Mouse (Mus musculus): ENCODE data around the gene Spata13. TPM values are rescaled to one million over a fixed set of nuclear protein-coding genes. Genes with fewer than 3 reads are reported as not detected.

Spata13 gene
- polyA plus RNA-seq, 1 experiment from 2014 or later, result 25.9 TPM

DNA sequence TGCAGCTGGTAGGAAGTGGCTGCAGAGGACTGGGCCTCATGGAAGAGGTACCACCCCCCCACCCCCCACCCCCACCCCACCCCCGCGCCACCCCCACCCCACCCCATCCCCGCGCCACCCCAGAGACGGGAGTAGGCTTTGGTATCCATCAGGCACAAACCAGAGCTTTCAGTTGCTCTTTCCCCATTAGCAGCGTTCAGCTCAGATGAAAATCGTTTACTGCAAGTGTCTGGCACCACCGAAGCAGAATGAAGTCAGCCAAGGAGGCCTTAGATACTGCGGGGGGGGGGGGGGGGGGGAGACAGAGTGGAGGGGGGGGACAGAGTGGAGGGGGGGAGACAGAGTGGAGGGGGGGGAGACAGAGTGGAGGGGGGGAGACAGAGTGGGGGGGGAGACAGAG lies 105.4 kb downstream of the Spata13 start:
- H3K27ac ChIP-seq (replicated peaks; ENCODE audit: low read depth, low read length), result no peak overlapping the region
- no peaks in the 10 kb centered on the region for H3K36me3 ChIP-seq (replicated peaks; ENCODE audit: control insufficient read depth, insufficient read depth, low read depth, low read length)
- no peak overlapping the region for H3K4me3 ChIP-seq (ENCODE audit: low read depth, low read length)
- no peaks in the 10 kb centered on the region for H3K27me3 ChIP-seq (ENCODE audit: control insufficient read depth, insufficient read depth, low read length)
- ATAC-seq (replicated peaks; ENCODE audit: insufficient number of reproducible peaks, low FRiP score, low TSS enrichment, low read depth), result no peak
- DNase-seq (ENCODE audit: low spot score), result no peak
- no peak overlapping the region for H3K9ac ChIP-seq (replicated peaks; ENCODE audit: low read length)
- H3K4me2 ChIP-seq (ENCODE audit: low read depth, low read length), result no peak overlapping the region
- H3K4me1 ChIP-seq (ENCODE audit: control insufficient read depth, insufficient read depth, low read length), result peaks cover 11% of the 10 kb centered on the region
- H3K9me3 ChIP-seq (replicated peaks; ENCODE audit: control insufficient read depth, low read length), result no peaks in the 10 kb centered on the region
- WGBS, result no CpG with 5 or more reads among the region's 9 CpGs

DNA sequence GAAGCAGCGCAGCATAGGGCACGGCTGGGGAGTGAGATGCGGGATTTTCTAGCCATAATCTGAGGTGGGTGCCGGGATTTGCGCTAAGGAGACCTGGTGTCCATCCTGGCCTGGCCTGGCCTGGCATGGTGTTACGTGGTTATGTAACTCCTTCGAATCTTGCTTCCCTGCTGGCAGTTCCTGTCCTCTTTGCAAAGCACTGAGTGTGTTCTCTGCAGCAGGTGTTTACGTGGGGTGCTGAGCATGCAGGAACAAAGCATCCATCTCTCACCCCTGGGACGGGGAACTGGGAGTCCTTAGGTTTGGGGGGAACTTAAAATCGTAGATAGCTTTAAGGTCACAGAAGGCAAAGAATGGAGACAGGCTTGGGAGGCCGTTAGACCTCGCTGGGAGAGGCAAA lies 105.8 kb downstream of the Spata13 start:
- ATAC-seq (replicated peaks; ENCODE audit: insufficient number of reproducible peaks, low FRiP score, low TSS enrichment, low read depth) (no peak), DNase-seq (ENCODE audit: low spot score) (no peak)
- Histone ChIP-seq H3K4me1 (ENCODE audit: control insufficient read depth, insufficient read depth, low read length) (peaks cover 11% of the 10 kb centered on the region), H3K27ac (replicated peaks; ENCODE audit: low read depth, low read length) (no peak overlapping the region), H3K27me3 (ENCODE audit: control insufficient read depth, insufficient read depth, low read length) (no peaks in the 10 kb centered on the region), H3K4me3 (ENCODE audit: low read depth, low read length) (no peak overlapping the region), H3K4me2 (ENCODE audit: low read depth, low read length) (no peak overlapping the region), H3K36me3 (replicated peaks; ENCODE audit: control insufficient read depth, insufficient read depth, low read depth, low read length) (no peaks in the 10 kb centered on the region), H3K9me3 (replicated peaks; ENCODE audit: control insufficient read depth, low read length) (no peaks in the 10 kb centered on the region), H3K9ac (replicated peaks; ENCODE audit: low read length) (no peak overlapping the region)
- 79% methylated on average over 12 of the region's 12 CpGs for WGBS

DNA sequence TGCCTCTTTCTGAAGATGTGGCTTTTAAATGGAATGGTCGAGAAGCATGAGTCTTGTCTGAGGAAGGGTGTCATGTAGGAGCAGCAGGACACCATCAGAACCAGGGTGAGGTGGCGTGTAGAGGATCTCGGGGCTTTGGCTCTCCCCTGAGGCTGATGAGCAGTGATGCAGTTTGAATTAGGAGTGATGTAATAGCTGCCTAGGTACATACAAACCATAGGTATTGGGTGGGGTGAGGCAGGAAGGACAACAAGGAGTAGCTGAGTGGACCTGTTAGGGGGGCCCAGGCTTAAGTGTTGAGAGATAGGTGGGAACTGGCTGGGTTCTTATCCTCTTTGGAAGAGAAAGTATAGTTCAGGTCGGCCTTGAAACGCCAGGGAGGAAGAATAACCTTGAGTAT lies 106.7 kb downstream of the Spata13 start:
- Histone ChIP-seq H3K9ac (replicated peaks; ENCODE audit: low read length) (no peak overlapping the region), H3K4me2 (ENCODE audit: low read depth, low read length) (no peak overlapping the region), H3K36me3 (replicated peaks; ENCODE audit: control insufficient read depth, insufficient read depth, low read depth, low read length) (no peaks in the 10 kb centered on the region), H3K4me1 (ENCODE audit: control insufficient read depth, insufficient read depth, low read length) (peaks cover 11% of the 10 kb centered on the region), H3K27me3 (ENCODE audit: control insufficient read depth, insufficient read depth, low read length) (no peaks in the 10 kb centered on the region), H3K27ac (replicated peaks; ENCODE audit: low read depth, low read length) (no peak overlapping the region), H3K9me3 (replicated peaks; ENCODE audit: control insufficient read depth, low read length) (no peaks in the 10 kb centered on the region), H3K4me3 (ENCODE audit: low read depth, low read length) (no peak overlapping the region)
- ATAC-seq (replicated peaks; ENCODE audit: insufficient number of reproducible peaks, low FRiP score, low TSS enrichment, low read depth) (no peak), DNase-seq (ENCODE audit: low spot score) (no peak)
- WGBS, result 83% methylated on average over 5 of the region's 5 CpGs

DNA sequence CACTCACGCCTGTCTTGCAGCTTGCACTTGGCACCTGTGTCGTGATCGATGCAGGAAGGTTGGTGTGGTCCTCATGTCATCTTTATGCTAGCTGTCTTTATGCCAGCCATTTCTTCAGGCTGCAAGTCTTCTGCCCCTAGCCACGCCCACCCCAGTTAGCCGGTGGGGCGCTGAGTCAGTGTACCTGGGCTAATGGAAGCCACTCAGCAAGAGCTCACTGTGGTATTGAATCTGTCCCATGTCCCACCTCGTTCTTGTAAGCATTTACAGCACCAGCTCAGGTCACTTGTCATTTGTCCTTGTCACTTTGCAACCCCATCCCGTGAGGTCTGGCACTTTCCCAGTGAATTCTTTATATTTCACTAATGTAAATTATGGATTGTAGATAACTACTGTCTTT lies 107.2 kb downstream of the Spata13 start:
- no peak for DNase-seq (ENCODE audit: low spot score)
- no peaks in the 10 kb centered on the region for H3K36me3 ChIP-seq (replicated peaks; ENCODE audit: control insufficient read depth, insufficient read depth, low read depth, low read length)

DNA sequence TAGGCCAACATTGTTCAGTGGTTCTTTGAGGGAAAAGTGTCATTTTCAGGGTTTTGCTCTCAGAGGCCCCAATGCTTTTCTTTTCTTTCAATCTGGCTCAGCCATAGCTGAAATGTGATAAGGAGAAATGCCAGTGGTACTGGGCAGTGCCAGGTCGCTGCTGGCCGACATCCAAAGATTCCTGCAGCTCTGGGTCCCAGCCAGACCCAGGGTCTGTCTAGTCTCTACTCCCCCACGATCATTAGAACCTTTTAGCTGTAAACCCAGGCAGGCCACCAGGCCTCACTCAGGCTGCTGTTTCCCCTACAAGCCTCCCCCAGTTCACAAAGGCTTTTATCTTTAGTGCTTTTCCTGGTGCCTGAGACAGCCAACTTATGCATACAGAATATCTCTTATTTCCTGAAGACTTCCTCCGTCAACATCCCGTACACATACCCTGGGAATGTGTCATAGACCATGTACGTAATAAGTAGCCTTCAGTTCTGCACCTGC lies 107.7 kb downstream of the Spata13 start:
- Histone ChIP-seq H3K4me1 (ENCODE audit: control insufficient read depth, insufficient read depth, low read length) (peaks cover 9% of the 10 kb centered on the region), H3K9ac (replicated peaks; ENCODE audit: low read length) (no peak overlapping the region), H3K36me3 (replicated peaks; ENCODE audit: control insufficient read depth, insufficient read depth, low read depth, low read length) (no peaks in the 10 kb centered on the region), H3K4me3 (ENCODE audit: low read depth, low read length) (no peak overlapping the region), H3K27me3 (ENCODE audit: control insufficient read depth, insufficient read depth, low read length) (no peaks in the 10 kb centered on the region), H3K9me3 (replicated peaks; ENCODE audit: control insufficient read depth, low read length) (no peaks in the 10 kb centered on the region), H3K4me2 (ENCODE audit: low read depth, low read length) (no peak overlapping the region), H3K27ac (replicated peaks; ENCODE audit: low read depth, low read length) (no peak overlapping the region)
- WGBS, result 80% methylated on average over 6 of the region's 6 CpGs
- ATAC-seq (replicated peaks; ENCODE audit: insufficient number of reproducible peaks, low FRiP score, low TSS enrichment, low read depth) (no peak), DNase-seq (ENCODE audit: low spot score) (no peak)

More for the DNA sequence above, 107.2 kb downstream of the Spata13 start:
- Histone ChIP-seq H3K4me3 (ENCODE audit: low read depth, low read length) (no peak overlapping the region), H3K4me2 (ENCODE audit: low read depth, low read length) (no peak overlapping the region), H3K4me1 (ENCODE audit: control insufficient read depth, insufficient read depth, low read length) (peaks cover 11% of the 10 kb centered on the region), H3K27me3 (ENCODE audit: control insufficient read depth, insufficient read depth, low read length) (no peaks in the 10 kb centered on the region), H3K9ac (replicated peaks; ENCODE audit: low read length) (no peak overlapping the region), H3K27ac (replicated peaks; ENCODE audit: low read depth, low read length) (no peak overlapping the region), H3K9me3 (replicated peaks; ENCODE audit: control insufficient read depth, low read length) (no peaks in the 10 kb centered on the region)
- WGBS, result 81% methylated on average over 8 of the region's 8 CpGs
- no peak for ATAC-seq (replicated peaks; ENCODE audit: insufficient number of reproducible peaks, low FRiP score, low TSS enrichment, low read depth)

DNA sequence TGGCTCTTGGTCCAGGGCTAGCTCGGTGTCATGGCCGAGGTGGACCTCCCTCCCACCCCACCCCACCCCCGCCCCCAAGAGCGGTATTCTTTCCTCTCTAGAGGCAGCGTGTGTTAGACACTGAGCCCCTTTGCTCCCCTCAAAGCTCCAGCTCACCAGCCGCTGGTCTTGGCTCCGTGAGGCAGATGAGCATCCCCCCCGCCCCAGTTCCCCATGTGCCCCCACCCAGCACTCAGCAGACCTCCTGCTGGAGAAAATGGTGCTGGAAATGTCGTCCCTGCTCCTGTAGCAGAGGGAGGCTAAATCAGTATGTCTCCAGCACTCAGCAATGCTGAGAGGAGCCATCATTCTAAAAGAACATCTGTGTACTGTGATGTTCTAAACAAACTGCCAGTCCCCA lies 109.9 kb downstream of the Spata13 start:
- WGBS, result 79% methylated on average over 9 of the region's 9 CpGs
- no peak overlapping the region for H3K27ac ChIP-seq (replicated peaks; ENCODE audit: low read depth, low read length)
- no peaks in the 10 kb centered on the region for H3K36me3 ChIP-seq (replicated peaks; ENCODE audit: control insufficient read depth, insufficient read depth, low read depth, low read length)
- DNase-seq (ENCODE audit: low spot score), result no peak
- no peaks in the 10 kb centered on the region for H3K9me3 ChIP-seq (replicated peaks; ENCODE audit: control insufficient read depth, low read length)
- ATAC-seq (replicated peaks; ENCODE audit: insufficient number of reproducible peaks, low FRiP score, low TSS enrichment, low read depth), result no peak
- no peak overlapping the region for H3K4me3 ChIP-seq (ENCODE audit: low read depth, low read length)
- H3K27me3 ChIP-seq (ENCODE audit: control insufficient read depth, insufficient read depth, low read length), result no peaks in the 10 kb centered on the region
- no peak overlapping the region for H3K4me2 ChIP-seq (ENCODE audit: low read depth, low read length)
- no peak overlapping the region for H3K9ac ChIP-seq (replicated peaks; ENCODE audit: low read length)
- H3K4me1 ChIP-seq (ENCODE audit: control insufficient read depth, insufficient read depth, low read length), result no peaks in the 10 kb centered on the region; the same call in 1 of the 2 replicates

DNA sequence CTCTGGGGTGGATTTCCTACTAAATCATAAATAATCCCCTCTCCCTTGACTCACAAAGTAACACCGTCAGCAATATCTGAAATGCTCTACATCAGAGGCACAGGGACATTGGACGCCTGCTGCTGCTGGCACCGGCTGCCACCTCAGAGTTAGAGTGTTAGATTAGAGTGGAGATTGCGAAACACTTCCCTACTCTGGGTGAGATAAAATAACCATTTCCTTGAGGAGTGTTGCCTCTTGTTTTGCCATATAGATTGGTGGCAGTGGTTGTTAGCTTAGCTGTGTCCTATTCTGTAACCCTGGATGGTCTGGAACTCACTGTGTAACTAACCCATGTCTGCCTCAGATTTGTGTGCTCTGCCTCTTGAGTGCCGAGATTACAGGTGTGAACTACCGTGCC lies 111.4 kb downstream of the Spata13 start:
- H3K9me3 ChIP-seq (replicated peaks; ENCODE audit: control insufficient read depth, low read length), result no peaks in the 10 kb centered on the region
- H3K36me3 ChIP-seq (replicated peaks; ENCODE audit: control insufficient read depth, insufficient read depth, low read depth, low read length), result no peaks in the 10 kb centered on the region
- no peak overlapping the region for H3K4me2 ChIP-seq (ENCODE audit: low read depth, low read length)
- no peaks in the 10 kb centered on the region for H3K27me3 ChIP-seq (ENCODE audit: control insufficient read depth, insufficient read depth, low read length)
- H3K27ac ChIP-seq (replicated peaks; ENCODE audit: low read depth, low read length), result no peak overlapping the region
- WGBS, result 84% methylated on average over 6 of the region's 6 CpGs
- ATAC-seq (replicated peaks; ENCODE audit: insufficient number of reproducible peaks, low FRiP score, low TSS enrichment, low read depth), result no peak
- DNase-seq (ENCODE audit: low spot score), result no peak
- H3K4me3 ChIP-seq (ENCODE audit: low read depth, low read length), result no peak overlapping the region
- H3K4me1 ChIP-seq (ENCODE audit: control insufficient read depth, insufficient read depth, low read length), result no peaks in the 10 kb centered on the region
- H3K9ac ChIP-seq (replicated peaks; ENCODE audit: low read length), result no peak overlapping the region

GRCm38 (mm10) chr14:60746141-60746540 lies 112.3 kb downstream of the Spata13 start:
- Histone ChIP-seq H3K27ac (replicated peaks; ENCODE audit: low read depth, low read length) (no peak overlapping the region), H3K4me3 (ENCODE audit: low read depth, low read length) (no peak overlapping the region), H3K36me3 (replicated peaks; ENCODE audit: control insufficient read depth, insufficient read depth, low read depth, low read length) (no peaks in the 10 kb centered on the region; the same call in 1 of the 2 replicates), H3K9ac (replicated peaks; ENCODE audit: low read length) (no peak overlapping the region), H3K27me3 (ENCODE audit: control insufficient read depth, insufficient read depth, low read length) (no peaks in the 10 kb centered on the region), H3K9me3 (replicated peaks; ENCODE audit: control insufficient read depth, low read length) (no peaks in the 10 kb centered on the region), H3K4me1 (ENCODE audit: control insufficient read depth, insufficient read depth, low read length) (no peaks in the 10 kb centered on the region), H3K4me2 (ENCODE audit: low read depth, low read length) (no peak overlapping the region)
- WGBS, result 95% methylated on average over 10 of the region's 10 CpGs
- ATAC-seq (replicated peaks; ENCODE audit: insufficient number of reproducible peaks, low FRiP score, low TSS enrichment, low read depth) (no peak), DNase-seq (ENCODE audit: low spot score) (no peak)
